Mouse (Mus musculus) thymus, adult 2 months (tissue): Measurements from ENCODE around the gene Cavin1.

Experiments used
- CTCF ChIP-seq: fragments of 200-500 bp; IDR thresholded peaks from 2 replicates; pipeline ENCODE4 v1.5.1; 2012; ENCODE audit warnings: mild to moderate bottlenecking, control low read depth, low read length, moderate library complexity, borderline replicate concordance; ENCODE audit not compliant: control insufficient read depth, poor library complexity, insufficient read depth; ENCODE audit errors: extremely low read depth
- POLR2A ChIP-seq: fragments of 200-500 bp; IDR thresholded peaks from 2 replicates; pipeline ENCODE4 v1.6.1; 2012; ENCODE audit warnings: mild to moderate bottlenecking, low read length, control low read depth, moderate library complexity; ENCODE audit not compliant: control insufficient read depth, poor library complexity, insufficient read depth; ENCODE audit errors: extremely low read depth

DNA sequence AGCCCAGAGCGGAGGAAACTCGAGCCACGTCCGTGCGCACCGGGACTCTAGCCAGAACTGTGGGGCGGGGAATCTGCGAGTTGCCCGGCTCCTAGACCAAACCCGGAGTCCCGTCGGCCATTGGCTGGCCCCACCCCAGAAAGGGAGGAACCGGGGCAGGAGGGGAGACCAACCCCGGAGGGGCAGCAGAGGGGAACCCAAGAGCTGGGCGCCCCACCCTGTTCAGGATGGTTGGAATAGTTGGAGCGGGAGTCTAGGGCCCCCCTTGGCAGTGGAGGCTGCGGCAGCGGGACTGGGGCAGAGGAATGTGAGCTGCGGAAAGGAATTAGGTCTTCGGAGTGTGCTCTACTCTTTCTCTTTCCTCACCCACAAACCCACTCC lies at the start of gene Cavin1:
- no peak for TF ChIP-seq CTCF
- no peak for TF ChIP-seq POLR2A
